In the genomic region with DNA sequence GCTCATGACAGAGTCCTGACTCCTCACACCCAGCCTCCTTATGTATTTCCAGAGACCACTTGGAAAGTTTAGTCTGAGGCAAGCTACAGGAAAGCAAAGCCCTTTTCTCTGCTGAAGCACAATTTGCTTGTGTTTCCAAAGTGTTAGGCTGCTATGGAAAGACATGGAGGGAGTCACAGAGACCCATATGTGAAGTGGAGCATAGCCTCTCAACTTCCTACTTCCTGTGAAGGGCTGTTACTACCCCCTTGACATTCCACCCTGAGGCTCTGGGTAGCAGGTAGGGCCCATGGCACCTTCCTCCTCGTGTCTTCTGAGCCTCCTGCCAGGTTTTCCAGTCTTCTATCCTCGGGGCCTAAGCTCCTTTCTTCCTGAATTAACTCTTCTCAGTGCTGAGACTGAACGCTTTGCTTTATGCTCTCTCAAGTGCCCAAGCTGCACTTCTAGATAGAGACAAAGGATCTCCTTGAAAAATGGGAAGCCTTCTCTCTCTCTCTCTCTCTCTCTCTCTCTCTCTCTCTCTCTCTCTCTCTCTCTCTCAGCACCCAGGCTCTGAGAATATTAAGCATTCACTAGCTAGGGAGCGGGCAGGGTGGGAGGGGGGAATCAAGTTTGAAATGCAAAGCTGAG, we compare ENCODE assay signal across 8 mouse cellular contexts. TPM values are rescaled to one million over a fixed set of nuclear protein-coding genes. Genes with fewer than 3 reads are reported as not detected.
DNase-seq lines count a peak whose midpoint lies in the region; ATAC-seq and TF ChIP-seq lines count a peak whose summit lies in the region.

No protein-coding gene starts in this region.

- peak overlapping the region; percentile 86 for H3K27ac ChIP-seq in lung, embryonic 14.5 days (ENCODE audit: low read depth)
- H3K27ac ChIP-seq in embryonic facial prominence, embryonic 14.5 days (replicated peaks; ENCODE audit: low read depth, low read length) = peak overlapping the region; percentile 78
- peak overlapping the region; percentile 35; the same call in 1 of the 2 replicates for H3K27ac ChIP-seq in intestine, embryonic 14.5 days (ENCODE audit: low read depth)
- H3K27ac ChIP-seq in neural tube, embryonic 15.5 days (replicated peaks) = peak overlapping the region; percentile 38
- no peak overlapping the region for H3K27ac ChIP-seq in liver, postnatal 0 days (ENCODE audit: low read depth)

- H3K9me3 ChIP-seq in lung, embryonic 14.5 days (ENCODE audit: low read depth, low read length) = no peaks in the 10 kb centered on the region
- H3K9me3 ChIP-seq in embryonic facial prominence, embryonic 14.5 days (ENCODE audit: control insufficient read depth, low read length) = no peaks in the 10 kb centered on the region
- H3K9me3 ChIP-seq in intestine, embryonic 14.5 days (ENCODE audit: control insufficient read depth, low read length) = no peaks in the 10 kb centered on the region
- no peaks in the 10 kb centered on the region for H3K9me3 ChIP-seq in neural tube, embryonic 15.5 days (replicated peaks)
- no peaks in the 10 kb centered on the region for H3K9me3 ChIP-seq in liver, postnatal 0 days (ENCODE audit: low read length)

- peaks cover 57% of the 10 kb centered on the region for H3K4me1 ChIP-seq in lung, embryonic 14.5 days (ENCODE audit: insufficient read depth)
- peaks cover 49% of the 10 kb centered on the region for H3K4me1 ChIP-seq in embryonic facial prominence, embryonic 14.5 days (ENCODE audit: control insufficient read depth, insufficient read depth, low read length)
- peaks cover 23% of the 10 kb centered on the region for H3K4me1 ChIP-seq in intestine, embryonic 14.5 days (replicated peaks; ENCODE audit: control insufficient read depth, insufficient read depth, low read length)
- peaks cover 32% of the 10 kb centered on the region for H3K4me1 ChIP-seq in neural tube, embryonic 15.5 days
- peaks cover 22% of the 10 kb centered on the region for H3K4me1 ChIP-seq in liver, postnatal 0 days (ENCODE audit: insufficient read depth)

- DNase-seq in lung, embryonic 14.5 days = no peak
- no peak for DNase-seq in lung, postnatal 25 days (ENCODE audit: low spot score)
- DNase-seq in embryonic facial prominence, embryonic 14.5 days (ENCODE audit: low spot score) = no peak
- DNase-seq in intestine, embryonic 14.5 days (ENCODE audit: low spot score) = no peak
- DNase-seq in liver, postnatal 0 days = no peak
- no peak for DNase-seq in Muller cell, postnatal 12 days (ENCODE audit: inconsistent ontology term)
- no peak for DNase-seq in layer of hippocampus, postnatal 25 days (ENCODE audit: extremely low spot score in 1 of 2, low spot score in 1 of 2)

- peak overlapping the region; percentile 20; the same call in 1 of the 2 replicates for H3K4me2 ChIP-seq in lung, embryonic 14.5 days
- no peak overlapping the region for H3K4me2 ChIP-seq in embryonic facial prominence, embryonic 14.5 days (ENCODE audit: low read depth, low read length)
- no peak overlapping the region for H3K4me2 ChIP-seq in intestine, embryonic 14.5 days (ENCODE audit: low read length)
- H3K4me2 ChIP-seq in neural tube, embryonic 15.5 days = no peak overlapping the region
- no peak overlapping the region for H3K4me2 ChIP-seq in liver, postnatal 0 days (ENCODE audit: low read depth, low read length)

- no peak overlapping the region for H3K4me3 ChIP-seq in lung, embryonic 14.5 days (ENCODE audit: low read depth, low read length)
- no peak overlapping the region for H3K4me3 ChIP-seq in embryonic facial prominence, embryonic 14.5 days (ENCODE audit: low read depth, low read length)
- no peak overlapping the region for H3K4me3 ChIP-seq in intestine, embryonic 14.5 days (ENCODE audit: low read depth, low read length)
- no peak overlapping the region for H3K4me3 ChIP-seq in neural tube, embryonic 15.5 days (replicated peaks)
- no peak overlapping the region for H3K4me3 ChIP-seq in liver, postnatal 0 days (ENCODE audit: low read depth, low read length)

- peak; percentile 36 for ATAC-seq in lung, embryonic 14.5 days (ENCODE audit: insufficient read depth)
- no peak for ATAC-seq in embryonic facial prominence, embryonic 14.5 days (ENCODE audit: low read depth)
- ATAC-seq in intestine, embryonic 14.5 days (replicated peaks; ENCODE audit: low FRiP score, low TSS enrichment, low read depth) = no peak
- no peak for ATAC-seq in neural tube, embryonic 15.5 days (ENCODE audit: low FRiP score)
- no peak for ATAC-seq in liver, postnatal 0 days

- TF ChIP-seq CTCF in lung, embryonic 14.5 days (IDR thresholded peaks at IDR 0.05; ENCODE audit: low read depth) = no peak
- TF ChIP-seq CTCF in liver, postnatal 0 days (IDR thresholded peaks at IDR 0.05; ENCODE audit: low read depth) = no peak

- no peak for TF ChIP-seq EP300 in liver, postnatal 0 days (IDR thresholded peaks at IDR 0.05; ENCODE audit: low read depth)

- H3K27me3 ChIP-seq in lung, embryonic 14.5 days (ENCODE audit: insufficient read depth, low read length) = no peaks in the 10 kb centered on the region
- H3K27me3 ChIP-seq in embryonic facial prominence, embryonic 14.5 days (replicated peaks; ENCODE audit: control insufficient read depth, insufficient read depth, low read length) = no peaks in the 10 kb centered on the region
- H3K27me3 ChIP-seq in intestine, embryonic 14.5 days (replicated peaks; ENCODE audit: control insufficient read depth, insufficient read depth, low read length) = no peaks in the 10 kb centered on the region
- no peaks in the 10 kb centered on the region for H3K27me3 ChIP-seq in neural tube, embryonic 15.5 days (replicated peaks)
- H3K27me3 ChIP-seq in liver, postnatal 0 days (ENCODE audit: insufficient read depth, low read length) = no peaks in the 10 kb centered on the region

- no peak overlapping the region for H3K9ac ChIP-seq in lung, embryonic 14.5 days
- H3K9ac ChIP-seq in embryonic facial prominence, embryonic 14.5 days (ENCODE audit: low read depth, low read length) = peak overlapping the region; percentile 1; the same call in 1 of the 2 replicates
- H3K9ac ChIP-seq in intestine, embryonic 14.5 days (ENCODE audit: low read length) = no peak overlapping the region
- no peak overlapping the region for H3K9ac ChIP-seq in neural tube, embryonic 15.5 days (replicated peaks)
- no peak overlapping the region for H3K9ac ChIP-seq in liver, postnatal 0 days (replicated peaks)

- H3K36me3 ChIP-seq in lung, embryonic 14.5 days (ENCODE audit: insufficient read depth) = no peaks in the 10 kb centered on the region
- H3K36me3 ChIP-seq in embryonic facial prominence, embryonic 14.5 days (ENCODE audit: control insufficient read depth, insufficient read depth, low read length) = no peaks in the 10 kb centered on the region
- H3K36me3 ChIP-seq in intestine, embryonic 14.5 days (ENCODE audit: control insufficient read depth, insufficient read depth, low read length) = no peaks in the 10 kb centered on the region
- no peaks in the 10 kb centered on the region for H3K36me3 ChIP-seq in neural tube, embryonic 15.5 days
- no peaks in the 10 kb centered on the region for H3K36me3 ChIP-seq in liver, postnatal 0 days (replicated peaks; ENCODE audit: insufficient read depth, low read length)

- 32% methylated on average over 4 of the region's 4 CpGs for WGBS in lung, embryonic 14.5 days
- 21% methylated on average over 4 of the region's 4 CpGs for WGBS in embryonic facial prominence, embryonic 14.5 days
- WGBS in intestine, embryonic 14.5 days = 39% methylated on average over 4 of the region's 4 CpGs
- WGBS in neural tube, embryonic 15.5 days = 7% methylated on average over 4 of the region's 4 CpGs
- WGBS in liver, postnatal 0 days (ENCODE audit: insufficient replicate concordance) = 38% methylated on average over 4 of the region's 4 CpGs

RNA-seq across cellular contexts. Expression of gene Ier5, which starts 47.2 kb away (rescaled TPM):
- 14.6 and 15.1 TPM in 2 replicates for polyA plus RNA-seq in lung, embryonic 14.5 days (2014; fragmentation: Nextera tagmentation; extraction: Ambion mirVana)
- polyA plus RNA-seq in embryonic facial prominence, embryonic 14.5 days (2014; fragmentation: Nextera tagmentation; extraction: Ambion mirVana) = 9.9 and 11.0 TPM in 2 replicates
- polyA plus RNA-seq in intestine, embryonic 14.5 days (2014; fragmentation: Nextera tagmentation; extraction: Ambion mirVana) = 6.0 and 6.7 TPM in 2 replicates
- polyA plus RNA-seq in neural tube, embryonic 15.5 days (2015; fragmentation: Nextera tagmentation; extraction: Ambion mirVana) = 3.9 and 4.8 TPM in 2 replicates
- 1.5 and 3.2 TPM in 2 replicates for polyA plus RNA-seq in liver, postnatal 0 days (2015; fragmentation: Nextera tagmentation; extraction: Ambion mirVana)
- total RNA-seq in layer of hippocampus, postnatal 25 days (2021) = 10 to 100 TPM; 28.2 to 28.6 TPM
